Mouse (Mus musculus) layer of hippocampus, adult 8-10 months (tissue): ENCODE measurements around the gene Asic5. TPM values are rescaled to one million over a fixed set of nuclear protein-coding genes. Genes with fewer than 3 reads are reported as not detected.

Experiments used
- total RNA-seq, 4 experiments: library from RNA; stranded (reverse); gene quantifications; 2 replicates each; pipeline ENCODE4 v1.2.4; 2022

The Asic5 gene
- total RNA-seq, 4 experiments from 2014 or later = not detected

Other genes with a start within 250 kb of the Asic5 start
- gene Ctso, start 49.7 kb upstream of the Asic5 start, total RNA-seq = 10 to 100 TPM; 18.2 to 26.1 (median 22.2) TPM
- 10 to 100 TPM in 1 of 4 experiments, 1 to 10 TPM in 3; 8.7 to 12.8 (median 9.5) TPM for gene Tdo2, start 6.1 kb upstream of the Asic5 start, total RNA-seq
- 100 to 1,000 TPM; 102 to 116 (median 110) TPM for gene Gucy1b1, start 92.4 kb downstream of the Asic5 start, total RNA-seq
- gene Gucy1a1, start 163.5 kb downstream of the Asic5 start, total RNA-seq = 10 to 100 TPM; 19.4 to 21.8 (median 20.4) TPM